Mouse (Mus musculus): ENCODE data around the gene Taf8.

Gene Taf8

DNA sequence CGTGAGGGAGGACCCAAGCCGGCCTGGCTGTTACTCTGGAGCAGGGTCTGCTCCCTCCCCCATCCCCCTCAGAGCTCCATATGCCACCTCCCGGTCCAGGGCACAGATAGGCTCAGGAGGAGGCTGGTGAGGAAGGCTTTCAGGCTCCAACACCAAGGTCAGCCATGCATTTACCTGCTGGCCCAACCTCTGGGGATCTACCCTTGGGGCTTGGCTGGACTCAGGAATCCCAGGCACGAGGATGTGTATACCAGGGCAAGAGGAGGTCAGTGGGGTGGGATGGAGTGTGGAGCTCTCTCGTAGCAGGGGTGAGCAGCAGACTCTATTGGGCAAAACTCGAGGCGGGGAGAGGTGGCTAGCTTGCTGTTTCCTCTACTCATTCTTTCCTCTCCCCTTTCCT, 49.2 kb downstream of the Taf8 start:
- DNase-seq = no peak

DNA sequence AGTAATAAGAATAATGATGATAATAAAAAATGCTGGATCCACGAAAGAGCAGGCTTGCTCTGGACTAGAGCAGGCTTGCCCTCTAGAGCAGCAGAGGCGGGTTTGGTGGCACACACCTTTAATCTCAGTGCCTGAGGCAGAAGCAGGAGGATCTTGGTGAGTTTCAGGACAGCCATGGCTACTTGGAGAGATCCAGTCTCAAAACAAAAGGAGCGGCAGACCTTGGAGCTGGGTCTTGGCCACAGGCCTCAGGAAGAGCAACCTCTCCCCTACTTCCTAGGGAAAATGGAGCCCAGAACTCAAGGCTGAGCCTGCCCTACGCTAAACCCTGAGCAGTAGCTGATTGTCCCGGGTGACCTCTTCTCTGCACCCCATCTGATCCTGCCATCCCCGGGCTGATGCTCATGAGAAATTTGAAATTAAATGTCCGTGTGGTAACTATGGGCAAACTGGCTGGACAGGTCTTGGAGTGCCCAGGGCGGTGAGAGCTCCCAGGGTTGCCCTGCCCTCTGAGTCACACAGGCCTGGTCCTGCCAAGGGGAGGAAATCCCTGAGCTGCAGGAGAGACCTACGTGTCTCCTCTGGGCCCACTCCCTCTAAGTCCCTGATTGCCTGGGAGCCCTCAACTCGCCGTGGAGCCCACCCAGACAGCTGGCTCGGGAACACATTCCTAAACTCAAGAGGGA, 51.1 kb downstream of the Taf8 start:
- DNase-seq = peak; percentile 62

DNA sequence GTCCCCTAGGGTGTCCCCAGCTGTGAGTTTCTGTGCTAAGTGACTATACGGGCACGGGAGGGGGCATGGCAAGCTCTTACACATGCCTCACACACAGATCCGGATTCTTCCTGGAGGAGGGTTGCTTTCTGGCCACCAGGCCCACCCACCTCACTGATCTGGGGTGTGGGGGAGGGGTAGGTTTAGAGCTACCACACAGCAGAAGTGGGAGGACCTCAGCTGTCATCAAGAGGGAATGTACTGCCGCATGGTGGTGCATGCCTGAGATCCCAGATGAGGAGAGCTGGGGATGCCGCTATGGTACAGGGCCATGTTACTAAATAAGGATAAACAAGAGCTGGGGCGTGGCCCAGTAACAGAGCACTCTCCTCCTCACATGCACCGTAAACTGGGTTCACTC, 51.9 kb downstream of the Taf8 start:
- DNase-seq = no peak

DNA sequence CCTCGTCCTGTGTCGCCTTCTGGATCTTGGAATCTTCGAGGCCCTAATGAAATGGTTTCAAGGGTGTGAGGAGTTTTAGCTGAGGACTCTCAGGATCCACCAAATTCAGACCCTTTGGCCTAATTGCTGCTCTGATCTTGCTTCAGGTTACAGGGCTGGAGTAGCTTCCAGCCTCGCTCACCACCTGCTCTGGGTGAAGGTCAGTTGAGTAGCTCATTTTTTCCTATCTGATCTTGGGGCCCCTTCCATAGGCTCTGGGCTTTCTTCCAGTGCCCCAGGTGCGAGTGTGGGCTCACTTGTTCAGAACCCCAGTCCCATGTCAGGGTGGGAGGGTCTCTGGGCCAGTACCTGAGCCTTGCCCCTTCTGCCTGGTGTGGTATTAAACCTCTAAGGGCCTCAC, 52.7 kb downstream of the Taf8 start:
- DNase-seq = no peak

DNA sequence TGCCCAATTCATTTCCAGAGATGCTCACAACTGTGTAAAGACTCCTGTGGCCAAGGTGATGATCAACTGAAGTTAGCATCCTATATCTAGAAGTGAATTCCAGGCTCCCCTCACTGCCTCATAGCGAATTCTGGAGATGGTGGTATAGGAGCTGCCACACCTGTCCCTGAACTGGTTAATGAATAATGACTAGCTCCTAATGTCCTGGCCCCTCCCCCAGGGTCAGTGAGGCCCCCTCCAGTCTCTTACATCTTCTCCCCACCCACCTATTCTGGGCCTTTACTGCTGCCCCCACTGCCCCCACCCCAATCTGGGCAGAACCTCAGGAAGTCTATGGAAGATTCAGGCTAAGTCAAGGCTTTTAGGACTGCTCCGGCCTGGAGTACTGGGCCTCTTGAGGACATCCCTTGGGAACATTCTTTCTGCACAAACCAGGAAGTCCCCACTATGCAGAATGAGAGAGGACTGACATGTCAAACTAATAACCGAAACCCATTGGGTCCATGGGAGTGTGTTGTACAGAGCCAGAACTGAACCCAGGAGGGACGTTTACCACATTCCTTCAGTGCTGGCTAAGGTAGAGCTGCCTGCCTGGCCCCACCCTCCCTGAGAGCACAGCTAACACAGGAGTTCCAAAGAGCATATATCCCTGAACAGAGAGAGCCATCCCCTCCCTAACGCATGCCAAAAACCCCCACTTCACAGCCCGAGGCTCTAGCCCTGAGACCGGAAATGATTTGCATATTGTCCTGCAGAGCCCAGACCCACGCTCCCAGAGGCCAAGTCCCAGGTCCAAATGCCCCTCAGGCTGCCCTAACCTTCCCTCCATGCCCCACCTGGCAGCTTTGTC, 53.3 kb downstream of the Taf8 start:
- peak; percentile 22 for DNase-seq

DNA sequence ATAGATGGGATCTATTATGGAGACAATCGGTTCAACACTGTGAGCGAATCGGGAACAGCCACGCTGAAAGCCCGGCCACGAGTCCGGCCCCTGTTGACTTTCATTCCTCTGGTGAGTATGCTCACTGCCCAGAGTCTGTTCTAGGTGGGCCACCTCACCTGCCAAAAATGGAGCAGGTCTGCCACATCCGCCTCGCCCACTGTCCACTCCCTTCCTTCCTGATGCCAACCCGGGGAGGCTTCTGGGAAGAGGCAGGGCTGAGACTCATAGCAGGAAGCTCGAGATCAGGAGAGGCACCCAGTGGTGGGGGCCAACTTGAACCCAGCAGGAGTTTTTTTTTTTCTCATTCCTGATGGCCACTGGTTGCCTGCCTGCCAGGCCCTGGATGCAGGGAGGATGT, 55.5 kb downstream of the Taf8 start:
- no peak for DNase-seq

DNA sequence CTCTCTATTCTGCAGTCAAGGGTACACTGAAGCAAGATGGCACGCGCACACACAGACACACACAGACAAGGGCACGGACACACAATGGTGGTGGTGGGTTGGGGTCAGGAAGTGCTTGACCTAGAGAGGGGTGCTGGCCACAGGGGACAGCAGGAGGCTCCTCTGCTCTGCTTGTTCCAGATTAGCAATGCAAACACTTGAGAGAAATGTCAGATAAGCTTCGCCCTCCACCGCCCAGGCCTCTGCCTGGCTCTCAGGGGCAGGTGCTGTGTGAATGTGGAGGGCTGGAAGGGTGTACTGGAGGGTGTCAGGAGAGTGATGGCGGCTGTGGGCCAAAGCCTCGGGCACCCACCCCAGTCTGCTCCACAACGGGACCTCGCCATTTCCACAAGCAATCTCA, 56.1 kb downstream of the Taf8 start:
- no peak for DNase-seq

DNA sequence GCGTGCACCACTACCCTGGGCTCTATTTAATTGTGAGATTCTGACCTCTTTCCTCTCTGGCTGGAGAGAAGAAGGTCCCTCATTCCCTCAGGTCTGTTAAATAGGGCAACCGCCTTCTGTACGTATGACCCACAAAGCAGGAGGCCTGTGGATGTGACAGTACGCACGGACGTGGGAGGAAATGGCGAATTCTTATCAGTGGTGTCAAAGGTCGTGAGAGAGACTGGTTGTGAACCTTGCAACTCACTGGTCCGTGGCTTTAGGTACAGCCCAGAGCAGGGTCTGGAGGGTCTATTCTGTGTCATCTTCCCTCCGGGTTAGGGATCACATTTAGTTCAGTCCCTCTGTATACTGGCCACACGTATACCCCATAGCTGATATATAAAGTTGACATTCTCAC, 56.6 kb downstream of the Taf8 start:
- no peak for DNase-seq

DNA sequence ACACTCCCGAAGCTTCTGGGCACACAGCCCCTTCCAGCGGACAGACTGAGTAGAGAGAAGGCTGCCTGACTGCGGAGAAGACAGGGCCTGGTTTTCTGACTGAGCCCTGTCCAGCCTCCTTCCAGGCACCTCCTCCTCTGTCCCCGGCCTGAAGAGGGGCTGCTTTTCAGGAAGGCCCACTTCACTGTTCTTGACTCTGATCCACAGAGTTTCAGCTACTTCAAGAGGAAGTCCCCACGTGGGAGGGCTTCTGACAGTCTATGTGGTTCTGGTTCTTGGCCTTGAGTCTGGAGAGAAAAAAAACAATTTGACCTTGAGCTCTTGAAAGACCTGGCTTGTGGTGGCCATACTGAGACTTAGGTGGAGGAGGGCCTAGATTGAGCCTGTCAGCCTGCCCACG, 58.0 kb downstream of the Taf8 start:
- no peak for DNase-seq

DNA sequence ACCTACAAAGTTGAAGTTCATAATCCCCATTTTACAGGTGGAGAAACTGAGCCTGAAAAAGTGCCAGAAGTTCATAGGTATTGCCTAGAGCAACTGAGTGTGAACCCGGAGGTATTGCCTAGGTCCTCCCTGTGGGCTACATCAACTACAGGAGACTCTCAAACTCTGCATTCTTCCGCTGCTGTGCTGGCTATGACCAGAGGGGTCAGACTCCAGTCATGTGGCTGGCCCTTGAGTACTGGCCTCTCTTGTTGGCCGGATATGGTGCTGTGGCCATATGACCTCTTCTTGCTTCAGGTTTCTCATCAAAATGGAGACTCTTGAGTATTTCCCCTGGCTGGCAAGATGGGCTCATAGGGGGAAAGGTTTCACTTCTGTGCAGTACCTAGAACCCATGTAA, 59.8 kb downstream of the Taf8 start:
- no peak for DNase-seq

DNA sequence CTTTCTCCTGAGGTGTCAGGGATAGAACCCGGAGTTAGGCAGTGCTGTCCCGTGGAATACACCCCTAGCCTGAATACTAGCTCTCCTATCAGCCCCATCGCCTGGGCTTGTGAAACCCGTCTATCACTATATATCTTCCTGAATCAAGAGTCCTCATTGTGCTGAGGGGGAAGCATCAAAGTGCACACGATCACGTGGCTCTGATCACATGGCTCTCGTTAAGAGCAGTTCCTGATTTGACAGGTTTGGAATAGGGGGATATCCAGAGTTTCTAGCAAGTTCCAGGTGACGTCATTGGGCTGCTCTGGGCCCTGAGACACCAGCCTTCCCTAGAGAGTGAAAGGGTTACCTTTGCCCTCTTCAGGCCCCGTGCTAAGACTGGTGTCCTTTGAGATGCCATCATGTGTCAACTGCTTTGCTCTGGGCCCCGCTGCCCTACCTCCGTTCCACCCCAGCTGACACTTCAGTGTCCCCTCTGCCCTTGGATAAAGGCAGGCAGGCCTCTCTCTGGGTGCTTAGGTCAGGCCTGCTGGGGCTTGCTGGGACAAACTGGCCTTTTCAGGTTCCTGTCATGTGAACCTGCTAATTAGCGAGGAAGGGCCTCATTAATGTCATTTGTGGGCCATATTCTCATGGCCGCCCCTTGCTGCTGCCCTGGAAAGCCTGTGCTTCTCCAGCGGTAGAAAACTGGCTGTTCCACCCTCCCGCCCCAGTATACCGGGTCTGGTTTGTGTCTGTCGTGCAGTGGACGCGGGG, 60.6 kb downstream of the Taf8 start:
- no peak for DNase-seq

DNA sequence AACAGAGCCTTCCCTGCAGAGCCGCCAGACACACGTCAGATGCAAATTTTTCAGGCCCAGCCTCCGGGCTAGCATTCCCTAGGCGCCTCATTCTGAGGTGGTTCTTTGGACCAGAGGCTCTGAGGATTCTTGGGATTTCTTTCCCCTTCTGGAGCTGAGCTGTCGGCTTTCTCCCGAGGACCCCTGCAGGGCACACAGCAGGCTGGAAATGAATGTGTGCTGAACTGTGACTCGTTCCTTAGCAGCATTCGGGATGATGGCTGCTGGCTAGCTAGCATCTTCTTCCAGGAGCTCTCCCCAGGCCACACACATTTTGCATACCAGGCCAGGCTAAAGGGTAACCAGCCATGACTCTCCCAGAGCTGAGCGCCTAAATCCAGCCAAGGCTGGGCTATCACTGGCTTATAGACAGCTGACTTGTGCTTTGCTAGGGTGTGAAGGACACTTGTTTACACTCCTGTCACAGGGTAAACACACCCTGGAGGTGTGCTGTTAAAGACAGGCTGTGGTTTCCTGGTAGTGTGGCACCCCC, 61.7 kb downstream of the Taf8 start:
- DNase-seq = no peak

DNA sequence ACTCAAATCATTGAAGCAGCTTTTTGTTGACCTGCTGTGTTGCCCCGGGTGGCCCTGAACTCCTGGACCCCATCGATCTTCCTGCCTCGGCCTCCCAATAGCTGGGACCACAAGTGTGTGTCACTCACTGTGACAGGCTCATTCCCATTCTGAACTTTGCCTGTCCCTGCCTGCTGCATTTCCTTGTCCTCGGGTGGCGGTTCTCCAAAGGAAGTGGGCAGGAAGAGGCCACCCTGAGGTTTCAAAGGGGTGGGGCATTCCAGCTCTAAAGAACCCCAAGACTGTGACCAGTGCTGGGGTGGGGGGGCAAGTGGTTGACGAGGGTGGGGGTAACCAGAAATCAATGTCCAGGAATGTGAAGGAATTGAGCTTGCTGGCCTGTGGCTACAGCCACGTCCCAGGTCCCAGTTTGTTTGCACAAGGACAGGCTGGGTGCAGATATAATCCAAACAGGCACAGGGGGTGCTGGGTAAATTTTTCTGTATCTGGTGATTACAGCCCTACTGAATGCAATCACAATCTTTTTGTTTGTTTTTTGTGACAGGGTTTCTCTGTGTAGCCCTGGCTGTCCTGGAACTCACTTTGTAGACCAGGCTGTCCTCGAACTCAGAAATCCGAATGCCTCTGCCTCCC, 62.6 kb downstream of the Taf8 start:
- peak; percentile 49 for DNase-seq

DNA sequence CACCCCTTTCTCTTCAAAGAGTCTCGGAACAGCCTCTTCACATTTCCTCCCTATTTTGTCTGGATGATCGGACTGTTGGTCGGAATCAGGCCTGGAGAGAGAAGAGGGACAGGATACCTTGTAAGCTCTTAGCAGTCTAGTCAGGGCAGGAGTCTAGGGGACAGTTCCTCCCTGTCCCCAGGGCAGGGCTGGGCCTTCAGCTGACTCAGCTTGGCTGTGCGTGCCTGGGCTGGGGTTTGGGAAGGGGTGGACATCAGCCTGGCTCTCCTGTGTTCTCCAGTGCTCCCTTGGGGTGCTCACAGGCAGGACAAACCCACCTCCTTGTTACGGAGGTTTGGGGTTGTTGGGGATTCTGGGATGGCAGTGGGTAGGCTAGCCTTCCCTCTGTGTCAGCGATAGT, 63.5 kb downstream of the Taf8 start:
- no peak for DNase-seq

DNA sequence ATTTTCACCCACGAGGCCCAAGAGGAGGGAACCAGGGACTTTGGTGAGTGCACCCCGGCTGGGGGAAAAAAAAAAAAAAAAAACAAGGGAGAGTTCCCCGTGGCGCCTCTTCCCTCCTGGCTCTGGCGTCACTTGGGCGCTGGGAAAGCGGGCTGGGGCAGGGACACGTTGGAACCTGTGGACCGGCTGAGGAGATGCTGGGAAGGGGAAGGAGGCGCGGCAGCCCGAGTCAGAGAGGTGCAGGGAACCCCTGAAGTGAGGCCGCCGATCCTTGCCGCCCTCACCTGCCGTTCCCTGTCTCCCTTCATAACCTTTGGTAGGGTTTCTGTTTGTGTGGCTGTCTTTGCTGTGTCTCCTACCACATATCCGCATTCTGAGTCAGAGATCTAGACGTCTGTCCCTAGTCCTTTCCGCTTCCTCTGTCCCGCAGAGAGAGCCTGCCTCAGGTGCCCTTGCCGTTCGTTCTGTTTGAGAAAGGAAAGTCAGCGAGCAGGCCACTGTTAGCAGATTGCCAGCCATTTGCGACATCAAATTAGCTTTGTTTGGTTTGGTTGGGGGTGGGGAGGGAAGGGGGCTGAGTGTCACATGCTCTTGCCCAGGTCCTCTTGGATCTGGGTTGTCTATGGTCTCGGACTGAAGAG, 65.1 kb downstream of the Taf8 start, which contains the start of gene 1700001C19Rik:
Gene 1700001C19Rik (minus strand): TSS at position 470 of the 641 bp plus-strand sequence.
- no peak for DNase-seq

DNA sequence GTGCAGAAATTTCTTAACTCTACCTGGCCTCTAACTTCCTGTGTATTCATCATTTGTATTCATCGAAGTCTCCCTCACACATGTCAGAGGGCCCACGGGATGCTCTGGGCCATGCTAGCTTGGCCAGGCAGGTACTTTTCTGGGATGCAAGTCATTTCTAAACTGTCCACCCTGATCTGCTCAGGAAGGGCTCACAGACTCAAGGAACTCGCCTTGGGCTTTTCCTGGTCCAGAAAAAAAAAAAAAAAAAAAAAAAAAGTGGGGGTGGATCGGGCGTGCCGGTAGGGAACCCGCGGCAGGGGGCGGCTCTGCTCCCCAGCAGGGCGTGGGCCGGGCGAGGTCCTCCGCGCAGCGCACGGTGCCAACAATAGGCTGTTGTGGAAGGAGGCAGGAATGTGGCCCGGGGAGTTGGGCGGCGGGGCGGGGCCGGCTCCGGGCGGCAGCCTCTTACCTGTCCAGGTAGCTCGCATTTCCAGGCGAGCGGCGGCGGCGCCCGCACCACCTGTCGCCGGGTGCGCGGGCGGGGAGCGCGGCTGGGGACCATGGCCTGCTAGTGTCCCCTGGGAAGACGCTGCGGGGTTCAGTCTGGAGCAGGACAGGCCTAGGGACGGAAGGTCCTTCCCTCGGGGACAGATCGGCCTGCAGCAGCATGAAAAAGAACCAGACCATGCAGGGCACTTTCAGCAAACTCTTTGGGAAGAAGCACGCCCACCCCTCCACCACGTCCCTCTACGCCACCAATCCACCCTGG, 65.8 kb downstream of the Taf8 start, which contains the start of gene AI661453:
Gene AI661453 (plus strand): TSS at position 460 of the 751 bp plus-strand sequence.
- DNase-seq = peak; percentile 81

Data from lung, postnatal 10 days (tissue).